Mouse (Mus musculus) bone marrow macrophage, adult 2 months (primary cell): ENCODE data around the gene Krt71.
"Not testable (repeated sequence)": the region's sequence is repeated elsewhere in the genome, so short reads cannot be mapped to it uniquely, and the experiment has no call there.

Experiments used
- CTCF ChIP-seq: IDR thresholded peaks from 2 replicates; pipeline ENCODE4 v1.5.1; 2012; ENCODE audit warnings: low read depth, mild to moderate bottlenecking, low read length, moderate library complexity
- POLR2A ChIP-seq: IDR thresholded peaks from 2 replicates; pipeline ENCODE4 v1.6.1; 2012; ENCODE audit warnings: mild to moderate bottlenecking, low read depth, low read length, borderline replicate concordance

DNA sequence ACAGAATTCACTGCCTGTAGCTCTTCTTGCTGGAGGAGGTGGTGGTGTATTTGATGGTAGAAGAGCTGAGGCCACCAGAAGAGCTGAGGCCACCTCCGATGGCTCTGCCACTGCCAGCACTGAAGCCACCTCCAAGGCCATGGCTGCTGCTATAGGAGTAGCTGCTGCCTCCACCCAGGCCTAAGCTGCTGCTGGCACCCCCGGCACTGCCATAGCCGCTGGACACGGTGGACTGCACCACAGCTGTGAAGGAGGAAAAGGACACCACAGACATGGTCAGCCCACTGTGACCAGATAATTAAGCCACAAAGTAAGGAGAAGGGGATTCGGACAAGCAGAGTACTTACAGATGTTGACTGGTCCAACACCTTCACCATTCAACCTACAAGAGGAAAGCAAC, 52.4 kb downstream of the Krt71 start:
- not testable (repeated sequence) for TF ChIP-seq POLR2A, CTCF
